Mouse (Mus musculus) cortical plate, adult 2 months (tissue): ENCODE data around the gene Srcin1.

Source experiments
- CTCF ChIP-seq: fragments of 200-500 bp; IDR thresholded peaks from 2 replicates; pipeline ENCODE4 v1.5.1; 2011; ENCODE audit warnings: mild to moderate bottlenecking, control low read depth, low read length; ENCODE audit not compliant: insufficient read depth; ENCODE audit errors: extremely low read depth
- POLR2A ChIP-seq: fragments of 200-500 bp; IDR thresholded peaks from 2 replicates; pipeline ENCODE4 v1.6.1; 2011; ENCODE audit warnings: mild to moderate bottlenecking, low read length, control low read depth; ENCODE audit not compliant: insufficient read depth; ENCODE audit errors: extremely low read depth

GRCm38 (mm10) chr11:97575638-97576037, 348 bp downstream of the Srcin1 start:
- TF ChIP-seq CTCF = peak; percentile 76
- TF ChIP-seq POLR2A = no peak
